31 mouse cellular contexts compared by ENCODE assay signal in the genomic region with DNA sequence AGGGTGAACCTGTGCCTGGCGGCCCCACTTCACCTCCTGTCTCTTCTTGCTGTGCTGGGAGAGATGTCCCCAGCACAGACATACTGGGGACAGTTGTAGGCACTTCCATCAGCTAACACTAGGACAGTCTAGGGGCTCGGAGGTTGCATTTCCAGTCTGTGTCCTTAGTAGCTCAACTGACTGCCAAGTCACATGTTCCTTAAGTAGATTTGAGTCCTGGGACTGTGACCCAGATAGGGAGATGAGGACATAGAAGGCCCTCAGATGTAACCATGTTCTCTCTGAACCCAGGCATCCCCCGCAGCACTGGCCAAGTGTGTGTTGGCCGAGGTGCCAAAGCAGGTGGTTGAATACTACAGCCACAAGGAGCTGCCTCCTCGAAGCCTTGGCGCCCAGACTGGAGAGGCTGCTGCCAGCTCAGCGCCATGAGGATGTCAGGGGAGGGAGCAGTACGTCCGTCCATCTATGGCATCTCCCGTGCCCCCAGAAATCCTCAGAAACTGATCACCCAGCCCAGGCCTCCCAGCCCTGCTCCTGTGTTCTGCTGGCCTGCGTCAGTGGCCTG. TPM values are rescaled to one million over a fixed set of nuclear protein-coding genes. Genes with fewer than 3 reads are reported as not detected.
DNase-seq lines count a peak whose midpoint lies in the region; ATAC-seq and TF ChIP-seq lines count a peak whose summit lies in the region.
"Had no signal": no experiment of that assay in that cellular context is flagged by ENCODE, and none has a peak within 500 bp of the region (broad histone marks: within the 10 kb centered on the region; RNA-seq: fewer than 3 reads in every experiment).

No protein-coding gene starts in this region.

- peak; percentile 49 for DNase-seq in gastrocnemius, adult 2 months
- DNase-seq in gastrocnemius, postnatal 14 days, result no peak
- DNase-seq in midbrain, embryonic 10.5 days (ENCODE audit: low spot score), result no peak
- DNase-seq in midbrain, embryonic 14.5 days, result no peak
- peak; percentile 19 for DNase-seq in MN1 (ENCODE audit: low spot score)
- DNase-seq in embryonic facial prominence, embryonic 10.5 days (ENCODE audit: low spot score), result no peak
- no peak for DNase-seq in spleen, postnatal 36 days (ENCODE audit: low spot score in 2 of 2)
- DNase-seq: adrenal gland, postnatal 10 days; cerebellum, adult 18-20 months; gastrocnemius, postnatal 10 days; heart, adult 18-20 months; heart, postnatal 10 days; kidney, adult 9 months; kidney, postnatal 14 days; lung, adult 18-20 months; lung, postnatal 10 days; right cerebral cortex, adult 18-20 months; right cerebral cortex, postnatal 4 days; thymus, adult 2 months; thymus, postnatal 4 days had no signal

- no peak for ATAC-seq in midbrain, embryonic 14.5 days (ENCODE audit: low FRiP score, low TSS enrichment)
- ATAC-seq: intestine, embryonic 16.5 days; liver, embryonic 12.5 days had no signal

- no peak overlapping the region for H3K4me2 ChIP-seq in midbrain, embryonic 14.5 days (ENCODE audit: low read length)
- H3K4me2 ChIP-seq: heart, embryonic 12.5 days; hindbrain, embryonic 15.5 days; limb, embryonic 13.5 days; liver, embryonic 12.5 days; midbrain, embryonic 12.5 days; stomach, embryonic 15.5 days had no signal

- intact Hi-C loops in gastrocnemius, adult 2 months (cut with DNase I), result no loop called here
- intact Hi-C loops in gastrocnemius, postnatal 14 days (cut with DNase I; ENCODE audit: low total_unique reads), result no loop called here

- peaks cover 31% of the 10 kb centered on the region for H3K4me1 ChIP-seq in midbrain, embryonic 10.5 days
- peaks cover 14% of the 10 kb centered on the region for H3K4me1 ChIP-seq in midbrain, embryonic 14.5 days (ENCODE audit: control insufficient read depth, insufficient read depth, low read length)
- H3K4me1 ChIP-seq in embryonic facial prominence, embryonic 10.5 days, result peaks cover 50% of the 10 kb centered on the region
- H3K4me1 ChIP-seq: liver, embryonic 12.5 days had no signal

- H3K36me3 ChIP-seq in midbrain, embryonic 10.5 days, result no peaks in the 10 kb centered on the region
- H3K36me3 ChIP-seq in midbrain, embryonic 14.5 days (ENCODE audit: control insufficient read depth, insufficient read depth, low read length), result no peaks in the 10 kb centered on the region
- H3K36me3 ChIP-seq in embryonic facial prominence, embryonic 10.5 days (replicated peaks), result no peaks in the 10 kb centered on the region
- H3K36me3 ChIP-seq: heart, embryonic 12.5 days; hindbrain, embryonic 15.5 days; limb, embryonic 13.5 days; liver, embryonic 12.5 days; midbrain, embryonic 12.5 days; stomach, embryonic 15.5 days had no signal

- no peak for TF ChIP-seq CTCF in gastrocnemius, adult 2 months (IDR thresholded peaks at IDR 0.05)

- H3K9me3 ChIP-seq in midbrain, embryonic 10.5 days (replicated peaks), result peaks cover 4% of the 10 kb centered on the region; the same call in 1 of the 2 replicates
- no peaks in the 10 kb centered on the region for H3K9me3 ChIP-seq in midbrain, embryonic 14.5 days (ENCODE audit: control insufficient read depth, low read length)
- H3K9me3 ChIP-seq in embryonic facial prominence, embryonic 10.5 days, result peaks cover 4% of the 10 kb centered on the region; the same call in 1 of the 2 replicates
- H3K9me3 ChIP-seq: hindbrain, embryonic 15.5 days; stomach, embryonic 15.5 days had no signal

- peaks cover 8% of the 10 kb centered on the region; the same call in 1 of the 2 replicates for H3K27me3 ChIP-seq in midbrain, embryonic 10.5 days (ENCODE audit: low read depth, poor library complexity, severe bottlenecking)
- H3K27me3 ChIP-seq in midbrain, embryonic 14.5 days (ENCODE audit: control insufficient read depth, insufficient read depth, low read length), result no peaks in the 10 kb centered on the region
- H3K27me3 ChIP-seq in embryonic facial prominence, embryonic 10.5 days (replicated peaks; ENCODE audit: low read depth, poor library complexity, severe bottlenecking), result no peaks in the 10 kb centered on the region
- H3K27me3 ChIP-seq: hindbrain, embryonic 15.5 days; limb, embryonic 13.5 days; stomach, embryonic 15.5 days had no signal

- 86% methylated on average over 11 of the region's 11 CpGs for WGBS in midbrain, embryonic 10.5 days
- 88% methylated on average over 11 of the region's 11 CpGs for WGBS in midbrain, embryonic 14.5 days
- 88% methylated on average over 11 of the region's 11 CpGs for WGBS in embryonic facial prominence, embryonic 10.5 days

- no peak overlapping the region for H3K9ac ChIP-seq in midbrain, embryonic 14.5 days (replicated peaks; ENCODE audit: low read length)
- H3K9ac ChIP-seq: heart, embryonic 12.5 days; hindbrain, embryonic 15.5 days; limb, embryonic 13.5 days; liver, embryonic 12.5 days; midbrain, embryonic 12.5 days; stomach, embryonic 15.5 days had no signal

- no peak overlapping the region for H3K27ac ChIP-seq in gastrocnemius, adult 2 months
- peak overlapping the region; percentile 25; the same call in 1 of the 2 replicates for H3K27ac ChIP-seq in midbrain, embryonic 10.5 days (replicated peaks)
- H3K27ac ChIP-seq in midbrain, embryonic 14.5 days (replicated peaks; ENCODE audit: low read depth, low read length), result no peak overlapping the region
- peak overlapping the region; percentile 51; the same call in 1 of the 2 replicates for H3K27ac ChIP-seq in embryonic facial prominence, embryonic 10.5 days (replicated peaks)
- H3K27ac ChIP-seq: limb, embryonic 13.5 days; liver, embryonic 12.5 days; stomach, embryonic 15.5 days had no signal

- H3K4me3 ChIP-seq in gastrocnemius, adult 2 months, result no peak overlapping the region
- H3K4me3 ChIP-seq in midbrain, embryonic 10.5 days, result no peak overlapping the region
- no peak overlapping the region for H3K4me3 ChIP-seq in midbrain, embryonic 14.5 days (replicated peaks; ENCODE audit: low read depth, low read length)
- H3K4me3 ChIP-seq in embryonic facial prominence, embryonic 10.5 days, result no peak overlapping the region
- H3K4me3 ChIP-seq: heart, embryonic 12.5 days; hindbrain, embryonic 15.5 days; limb, embryonic 13.5 days; liver, embryonic 12.5 days; midbrain, embryonic 12.5 days; stomach, embryonic 15.5 days had no signal

RNA-seq across cellular contexts. Expression of a gene that starts 17.1 kb away (rescaled TPM):
- total RNA-seq in gastrocnemius, adult 2 months (2021), result under 1 TPM; 0.13 to 0.20 TPM
- total RNA-seq in gastrocnemius, postnatal 14 days (2021), result under 1 TPM; 0.31 to 0.73 TPM
- polyA plus RNA-seq in midbrain, embryonic 10.5 days (2016; fragmentation: Nextera tagmentation; extraction: Ambion mirVana), result 0.32 and 0.39 TPM in 2 replicates
- 1.8 and 3.7 TPM in 2 replicates for polyA plus RNA-seq in midbrain, embryonic 14.5 days (2014; fragmentation: Nextera tagmentation; extraction: Ambion mirVana)
- 1.8 and 2.0 TPM in 2 replicates for polyA plus RNA-seq in embryonic facial prominence, embryonic 10.5 days (2016; fragmentation: Nextera tagmentation; extraction: Ambion mirVana)

RNA-seq across cellular contexts. Expression of a gene that starts 23.9 kb away (rescaled TPM):
- 1 to 10 TPM; 2.1 to 2.5 TPM for total RNA-seq in gastrocnemius, adult 2 months (2021)
- total RNA-seq in gastrocnemius, postnatal 14 days (2021), result 1 to 10 TPM; 5.7 to 6.9 TPM
- polyA plus RNA-seq in midbrain, embryonic 10.5 days (2016; fragmentation: Nextera tagmentation; extraction: Ambion mirVana), result 3.6 and 3.8 TPM in 2 replicates
- polyA plus RNA-seq in midbrain, embryonic 14.5 days (2014; fragmentation: Nextera tagmentation; extraction: Ambion mirVana), result 0.95 TPM in 1 of 2 replicates, not detected in the other
- polyA plus RNA-seq in embryonic facial prominence, embryonic 10.5 days (2016; fragmentation: Nextera tagmentation; extraction: Ambion mirVana), result 8.2 and 8.5 TPM in 2 replicates
- total RNA-seq: common myeloid progenitor, adult 5-6 weeks; left cerebral cortex, postnatal 25 days had no signal

RNA-seq across cellular contexts. Expression of a gene that starts 32.1 kb away (rescaled TPM):
- total RNA-seq in gastrocnemius, adult 2 months (2021), result 100 to 1,000 TPM; 389 to 466 TPM
- 100 to 1,000 TPM; 517 to 627 TPM for total RNA-seq in gastrocnemius, postnatal 14 days (2021)
- 1,200 and 1,392 TPM in 2 replicates for polyA plus RNA-seq in midbrain, embryonic 10.5 days (2016; fragmentation: Nextera tagmentation; extraction: Ambion mirVana)
- 843 and 877 TPM in 2 replicates for polyA plus RNA-seq in midbrain, embryonic 14.5 days (2014; fragmentation: Nextera tagmentation; extraction: Ambion mirVana)
- polyA plus RNA-seq in embryonic facial prominence, embryonic 10.5 days (2016; fragmentation: Nextera tagmentation; extraction: Ambion mirVana), result 1,419 and 1,432 TPM in 2 replicates

RNA-seq across cellular contexts. Expression of a gene that starts 51.8 kb away (rescaled TPM):
- 10 to 100 TPM; 13.6 to 16.7 TPM for total RNA-seq in gastrocnemius, adult 2 months (2021)
- 10 to 100 TPM; 11.8 to 20.9 TPM for total RNA-seq in gastrocnemius, postnatal 14 days (2021)
- 4.3 and 5.7 TPM in 2 replicates for polyA plus RNA-seq in midbrain, embryonic 10.5 days (2016; fragmentation: Nextera tagmentation; extraction: Ambion mirVana)
- not detected in 2 replicates for polyA plus RNA-seq in midbrain, embryonic 14.5 days (2014; fragmentation: Nextera tagmentation; extraction: Ambion mirVana)
- 10.5 and 13.0 TPM in 2 replicates for polyA plus RNA-seq in embryonic facial prominence, embryonic 10.5 days (2016; fragmentation: Nextera tagmentation; extraction: Ambion mirVana)
- total RNA-seq: common myeloid progenitor, adult 5-6 weeks; left cerebral cortex, adult 18-20 months; left cerebral cortex, postnatal 25 days had no signal
- polyA plus RNA-seq: neural tube, embryonic 14.5 days had no signal

Comparison
In these comparisons a context has a peak if more than half of its experiments do, and no peak if none do; other contexts are left out.
1. DNase-seq: peak in gastrocnemius, adult 2 months (single experiment) and MN1 (single experiment); none in gastrocnemius, postnatal 14 days (single experiment), midbrain, embryonic 10.5 days (single experiment), midbrain, embryonic 14.5 days (single experiment), embryonic facial prominence, embryonic 10.5 days (single experiment) and spleen, postnatal 36 days (0 of 2).
2. H3K27ac ChIP-seq: peak in midbrain, embryonic 10.5 days (single experiment) and embryonic facial prominence, embryonic 10.5 days (single experiment); none in gastrocnemius, adult 2 months (single experiment) and midbrain, embryonic 14.5 days (single experiment).